Mouse (Mus musculus): ENCODE results near the gene Vmn2r52.
"Not testable (repeated sequence)": the region's sequence is repeated elsewhere in the genome, so short reads cannot be mapped to it uniquely, and the experiment has no call there.

The Vmn2r52 gene

GRCm38 (mm10) chr7:10176473-10176872, at the start of gene Vmn2r52:
Vmn2r52 (minus strand) TSS chr7:10176573.
- no peak for DNase-seq

- DNase-seq, result not testable (repeated sequence)
Observed at GRCm38 (mm10) chr7:10105641-10106040, 70.7 kb downstream of the Vmn2r52 start, which contains the start of gene Vmn2r51. Vmn2r51 (minus strand) TSS chr7:10105741.

All from lung, postnatal 36 days (tissue).